Mouse (Mus musculus) cerebellum, adult 8-10 months (tissue): ENCODE data around the gene Eif4enif1.
"Not testable (repeated sequence)": the region's sequence is repeated elsewhere in the genome, so short reads cannot be mapped to it uniquely, and the experiment has no call there.

Experiments used
- DNase-seq: peaks from one replicate; pipeline ENCODE4 v3.0.0; 2022

Gene Eif4enif1

DNA sequence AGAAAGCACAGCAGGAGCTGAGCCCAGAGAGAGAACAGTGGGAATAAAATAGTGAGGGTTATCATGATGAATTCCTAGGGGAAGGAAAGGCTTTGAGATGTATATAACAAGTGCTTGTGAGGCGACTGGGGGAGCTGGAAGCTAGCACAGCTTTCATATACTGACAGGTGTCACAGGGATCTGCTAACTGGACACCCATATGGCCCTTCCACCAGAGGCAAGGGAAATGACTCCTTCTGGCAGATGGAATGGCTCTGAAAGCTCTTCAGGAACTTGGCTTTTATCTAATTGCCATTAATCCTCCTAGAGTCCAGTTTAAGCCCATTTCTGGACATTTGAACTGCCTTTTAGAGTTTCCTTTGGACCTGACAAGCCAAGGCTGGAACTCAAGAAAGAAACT lies 20.2 kb upstream of the Eif4enif1 start:
- DNase-seq, result not testable (repeated sequence)

DNA sequence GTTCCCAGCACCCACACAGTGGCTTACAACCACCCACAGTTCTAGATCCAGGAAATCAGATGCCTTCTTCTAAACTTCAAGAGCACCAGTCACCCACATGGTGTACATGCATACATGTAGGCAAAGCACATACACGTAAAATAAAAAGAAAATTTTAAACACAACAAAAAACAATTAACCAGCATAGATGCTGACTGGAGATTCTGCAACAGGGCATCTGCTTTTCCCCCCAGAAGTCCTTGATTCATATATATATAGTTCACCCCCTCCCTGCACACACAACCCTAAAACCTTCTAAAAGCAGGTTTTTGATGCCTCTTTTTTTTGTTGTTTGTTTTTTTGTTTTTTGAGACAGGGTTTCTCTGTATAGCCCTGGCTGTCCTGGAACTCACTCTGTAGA lies 19.5 kb upstream of the Eif4enif1 start:
- peak; percentile 12 for DNase-seq

DNA sequence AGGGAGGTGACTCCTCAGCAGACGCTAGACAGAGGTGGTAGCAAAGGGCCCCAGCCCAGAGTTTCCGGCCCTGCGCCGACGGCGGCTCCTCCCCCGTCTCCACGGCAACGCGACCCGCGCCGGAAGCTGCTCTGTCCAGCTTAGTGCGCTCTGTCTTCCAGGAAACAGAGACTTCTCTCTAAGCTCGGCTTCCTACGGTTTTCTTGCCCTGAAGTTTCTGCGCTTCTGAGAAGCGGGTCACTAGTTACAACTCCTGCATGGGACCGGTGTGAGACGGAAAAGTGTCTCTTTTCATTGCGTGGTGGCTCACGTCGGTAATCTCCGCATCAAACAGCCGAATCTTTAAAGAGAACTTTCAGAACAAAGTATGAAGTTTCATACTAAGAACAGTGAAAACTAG lies 8.8 kb upstream of the Eif4enif1 start, which contains the start of gene Sfi1:
TSS of gene Sfi1 (minus strand) at position 101 of the 400 bp plus-strand sequence.
- DNase-seq, result no peak

DNA sequence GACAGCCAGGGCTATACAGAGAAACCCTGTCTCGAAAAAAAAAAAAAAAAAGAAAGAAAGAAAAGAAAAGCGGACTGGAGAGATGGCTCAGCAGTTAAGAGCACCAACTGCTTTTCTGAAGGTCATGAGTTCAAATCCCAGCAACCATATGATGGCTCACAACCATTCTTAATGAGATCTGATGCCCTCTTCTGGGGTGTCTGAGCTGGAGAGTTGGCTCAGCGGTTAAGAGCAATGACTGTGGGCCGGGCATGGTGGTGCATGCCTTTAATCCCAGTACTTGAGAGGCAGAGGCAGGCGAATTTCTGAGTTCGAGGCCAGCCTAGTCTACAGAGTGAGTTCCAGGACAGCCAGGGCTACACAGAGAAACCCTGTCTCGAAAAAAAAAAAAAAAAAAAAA lies 1.6 kb upstream of the Eif4enif1 start:
- not testable (repeated sequence) for DNase-seq

DNA sequence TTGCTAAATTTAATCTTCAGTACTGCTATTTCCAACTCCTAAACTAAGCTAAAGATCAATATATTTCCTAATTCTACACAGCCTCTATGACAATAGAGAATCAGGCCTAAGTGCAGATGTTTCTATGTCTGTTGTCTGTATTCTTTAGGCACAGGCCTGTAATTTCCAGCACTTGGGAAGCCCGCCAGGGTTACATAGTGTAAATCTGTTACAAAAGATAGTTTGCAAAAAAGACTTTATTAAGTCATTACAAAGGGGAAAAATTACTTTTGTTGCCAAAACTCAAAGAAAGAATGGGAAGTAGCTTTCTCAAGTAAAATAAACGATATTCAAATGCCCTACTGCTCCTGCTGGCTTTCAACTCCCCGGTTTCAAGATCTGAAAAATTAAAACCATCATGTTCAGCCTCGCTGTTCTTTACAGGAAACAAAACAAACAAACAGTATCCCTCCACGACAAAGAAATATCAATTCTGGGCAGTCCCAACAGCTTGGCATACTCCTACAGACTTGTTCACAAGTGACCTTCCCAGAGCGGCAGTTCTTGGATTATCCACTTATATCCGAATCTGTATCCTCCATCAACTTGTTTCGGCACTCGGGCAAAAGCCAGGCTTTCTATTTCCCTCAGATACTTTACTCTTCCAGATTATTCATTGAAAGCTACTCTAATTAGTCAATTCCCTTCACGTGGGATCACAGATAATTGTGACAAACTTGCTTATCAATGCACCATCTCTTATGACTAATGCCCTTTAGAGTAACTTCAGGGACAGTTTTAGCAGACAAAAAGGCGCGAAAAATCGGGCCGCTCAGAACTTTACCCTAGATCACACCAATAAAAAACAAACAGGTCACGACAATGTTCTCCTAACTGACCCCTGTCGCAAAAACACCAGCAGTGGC lies 614 bp upstream of the Eif4enif1 start:
- DNase-seq, result peak; percentile 23

DNA sequence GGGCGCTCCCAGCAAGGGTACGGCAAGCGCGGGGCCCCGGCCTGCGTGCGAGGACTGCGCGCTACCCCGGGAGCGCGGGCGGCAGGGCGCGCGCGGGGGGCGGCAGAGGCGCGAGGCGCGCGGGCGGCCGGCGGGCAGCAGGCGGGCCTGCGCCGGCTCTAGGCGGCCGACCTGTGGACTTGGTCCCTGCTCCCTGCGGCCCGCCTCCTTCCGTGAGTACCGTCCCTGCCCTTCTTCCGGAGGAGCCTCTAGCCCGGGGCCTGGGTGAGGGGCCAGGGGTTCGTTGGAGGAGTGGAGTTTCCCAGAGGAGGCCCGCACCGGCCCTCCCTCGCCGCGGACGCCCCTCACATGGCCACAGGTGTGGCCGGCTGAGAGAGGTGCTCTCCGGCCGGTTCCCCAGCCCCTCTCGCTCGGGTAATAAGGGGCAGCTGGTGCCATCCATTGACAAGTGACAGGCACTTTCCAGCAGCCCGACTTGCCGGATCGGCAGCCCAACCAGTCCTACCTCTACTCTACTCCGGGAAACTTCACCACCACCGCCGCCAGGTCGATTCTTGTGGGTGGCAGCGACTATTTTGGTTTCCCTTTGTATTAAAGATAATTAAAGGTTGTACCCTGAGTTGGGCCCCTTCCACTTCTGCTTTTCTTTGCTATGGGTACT lies 719 bp downstream of the Eif4enif1 start:
- peak; percentile 63 for DNase-seq

DNA sequence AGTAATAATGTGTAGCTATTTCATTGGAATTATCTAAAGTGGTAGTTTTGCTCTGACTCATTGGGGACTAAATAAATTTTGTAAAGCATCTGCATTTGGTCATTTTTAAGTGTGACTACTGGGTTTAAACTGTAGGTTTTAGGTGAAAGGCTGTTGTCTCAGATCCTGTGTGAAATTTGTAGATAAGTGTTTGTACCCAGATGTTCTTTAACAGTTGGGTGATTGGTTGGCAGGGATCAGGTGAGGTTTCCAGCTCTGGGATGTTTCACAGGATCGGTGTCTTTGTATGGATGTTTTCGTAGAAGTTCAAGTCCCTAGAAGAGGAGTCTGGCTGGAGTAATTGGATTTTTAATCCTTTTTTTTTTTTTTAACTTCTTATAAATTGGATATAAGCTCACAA lies 1.6 kb downstream of the Eif4enif1 start:
- no peak for DNase-seq

DNA sequence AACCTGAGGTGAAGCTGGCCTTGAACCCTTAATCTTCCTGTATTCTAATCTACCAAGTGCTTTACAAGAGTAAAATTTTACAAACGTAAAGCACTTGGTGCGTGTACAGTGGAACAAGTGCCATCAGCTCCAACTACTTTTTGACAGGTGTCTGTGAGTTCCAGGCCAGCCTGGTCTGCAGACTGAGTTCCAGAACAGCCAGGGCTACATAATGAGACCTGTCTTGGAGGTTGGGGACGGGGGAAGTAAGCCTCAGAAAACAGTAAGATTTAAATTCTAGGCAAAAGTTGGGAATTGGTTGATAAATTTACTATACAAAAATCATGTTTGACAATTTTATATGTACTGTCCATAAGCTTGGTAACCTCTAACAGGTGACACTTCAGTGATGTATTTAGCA lies 3.0 kb downstream of the Eif4enif1 start:
- DNase-seq, result no peak

DNA sequence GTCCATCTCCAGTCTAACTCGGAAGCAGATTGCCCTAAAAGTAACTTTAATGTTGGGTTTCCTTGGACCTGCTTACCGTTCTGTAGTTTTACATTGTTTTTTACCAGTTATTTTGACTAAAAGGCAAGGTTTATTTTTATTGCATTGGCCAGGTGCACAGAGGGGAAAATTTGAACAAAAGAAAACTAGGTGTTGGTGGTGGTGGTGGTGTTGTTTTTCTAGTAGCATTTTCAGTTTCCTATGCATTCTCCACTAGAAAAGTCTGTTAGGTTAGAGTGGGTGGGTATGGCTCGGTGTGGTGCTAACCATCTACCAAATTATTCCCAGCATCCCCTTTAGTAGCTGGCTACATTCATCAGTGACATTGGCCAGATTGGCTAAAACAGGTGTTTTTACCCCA lies 4.6 kb downstream of the Eif4enif1 start:
- no peak for DNase-seq

DNA sequence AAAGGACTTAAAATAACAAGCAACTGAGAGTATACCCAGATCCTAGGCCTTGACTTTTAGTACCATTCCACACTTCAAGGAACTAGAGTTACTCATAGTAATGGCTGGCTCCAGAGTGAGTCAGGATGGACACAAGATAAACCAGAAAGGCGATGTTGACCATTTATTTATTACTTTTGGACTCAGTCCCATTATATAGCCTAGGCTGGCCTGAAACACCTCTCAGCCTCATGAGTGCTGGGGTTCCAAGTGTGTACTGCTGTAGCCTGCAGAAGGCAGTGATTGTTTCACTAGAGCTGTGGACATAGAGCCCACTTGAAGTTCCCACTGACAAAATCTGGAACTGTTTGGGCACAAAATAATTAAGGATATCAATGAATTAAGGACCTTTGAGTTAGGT lies 10.3 kb downstream of the Eif4enif1 start:
- DNase-seq, result no peak

DNA sequence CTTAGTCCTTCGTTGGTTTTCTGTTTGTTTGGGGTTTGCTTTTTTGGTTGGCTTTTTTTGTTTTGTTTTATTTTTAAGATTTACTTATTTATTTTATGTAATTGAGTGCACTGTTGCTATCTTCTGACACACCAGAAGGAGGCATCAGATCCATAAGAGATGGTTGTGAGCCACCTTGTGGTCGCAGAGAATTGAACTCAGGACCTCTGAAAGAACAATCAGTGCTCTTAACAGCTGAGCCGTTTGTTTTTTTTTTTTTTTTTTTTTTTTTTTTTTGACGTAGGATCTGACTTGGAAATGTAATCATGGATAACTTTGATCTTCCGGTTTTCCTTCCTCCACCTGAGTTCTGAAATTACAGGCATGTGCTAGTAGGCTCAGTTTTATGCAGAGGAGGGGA lies 20.9 kb downstream of the Eif4enif1 start:
- no peak for DNase-seq

DNA sequence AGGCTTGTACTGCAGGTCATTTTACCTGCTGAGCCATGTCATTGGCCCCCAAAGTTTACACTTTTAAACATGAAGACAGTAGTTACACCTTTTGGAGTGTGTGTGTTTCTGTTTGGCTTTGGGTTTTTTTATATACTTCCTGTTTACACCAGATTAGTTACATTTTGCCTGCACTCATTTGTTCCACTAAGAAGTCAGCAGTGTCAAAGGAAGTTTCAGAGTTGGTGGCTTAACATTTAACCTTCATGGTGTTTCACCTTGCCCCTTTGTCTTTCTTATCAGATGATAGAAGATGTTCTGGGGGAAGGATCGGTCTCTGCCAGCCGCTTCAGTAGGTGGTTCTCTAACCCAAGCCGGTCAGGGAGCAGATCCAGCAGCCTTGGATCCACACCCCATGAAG lies 24.9 kb downstream of the Eif4enif1 start:
- DNase-seq, result no peak

DNA sequence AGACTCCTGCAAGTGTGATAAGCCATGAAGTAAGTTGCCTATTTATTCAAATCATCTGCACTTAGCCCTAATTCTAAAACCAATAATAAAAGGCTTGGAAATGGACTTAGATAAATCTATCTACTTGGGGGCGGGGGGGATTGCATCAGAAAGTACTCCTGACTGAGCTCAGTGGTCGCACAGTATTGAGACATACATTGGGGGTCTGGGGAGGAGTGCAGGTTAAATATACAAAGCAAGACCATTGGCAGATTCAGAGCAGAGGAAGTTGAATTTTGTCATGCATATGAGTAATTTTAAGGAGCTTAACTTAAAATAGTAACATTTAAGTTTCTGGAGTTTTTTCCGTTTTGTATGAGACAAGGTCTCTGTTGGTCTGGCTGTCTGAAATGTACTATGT lies 30.1 kb downstream of the Eif4enif1 start:
- DNase-seq, result no peak

DNA sequence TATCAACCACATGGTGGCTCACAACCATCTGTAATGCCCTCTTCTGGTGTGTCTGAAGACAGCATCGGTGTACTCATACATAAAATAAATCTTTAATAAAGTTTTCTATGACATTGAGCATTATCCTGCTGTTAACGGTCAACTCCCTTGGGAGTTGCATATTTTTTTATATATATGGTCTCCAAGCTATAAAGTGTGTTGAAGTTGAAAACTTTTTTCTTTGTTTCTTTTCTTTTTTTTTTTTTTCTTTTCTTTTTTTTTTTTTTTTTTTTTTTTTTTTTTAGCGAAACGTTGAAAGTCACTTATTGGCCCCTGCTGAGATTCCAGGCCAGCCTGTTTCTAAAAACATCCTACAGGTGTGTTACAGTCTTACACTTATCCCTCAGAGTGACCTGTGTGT lies 31.5 kb downstream of the Eif4enif1 start:
- no peak for DNase-seq

DNA sequence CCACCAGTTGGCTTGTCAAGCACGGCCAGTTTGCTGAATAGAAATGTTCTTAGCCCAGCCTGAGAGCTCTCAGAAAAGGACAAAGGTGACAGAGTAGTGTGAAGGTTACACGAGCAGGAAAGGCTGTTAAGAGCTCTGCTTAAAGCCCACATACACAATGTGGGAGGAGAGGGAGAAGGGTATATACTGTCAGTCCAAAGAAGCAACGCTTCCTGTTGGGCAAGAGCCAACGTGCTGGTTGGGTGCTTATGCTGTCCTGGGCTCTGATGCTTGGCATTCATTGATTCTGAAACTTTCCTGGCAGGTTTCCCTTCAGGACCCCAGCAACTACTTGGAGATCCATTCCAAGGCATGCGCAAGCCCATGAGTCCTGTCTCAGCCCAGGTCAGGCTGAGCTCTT lies 33.1 kb downstream of the Eif4enif1 start:
- DNase-seq, result no peak

DNA sequence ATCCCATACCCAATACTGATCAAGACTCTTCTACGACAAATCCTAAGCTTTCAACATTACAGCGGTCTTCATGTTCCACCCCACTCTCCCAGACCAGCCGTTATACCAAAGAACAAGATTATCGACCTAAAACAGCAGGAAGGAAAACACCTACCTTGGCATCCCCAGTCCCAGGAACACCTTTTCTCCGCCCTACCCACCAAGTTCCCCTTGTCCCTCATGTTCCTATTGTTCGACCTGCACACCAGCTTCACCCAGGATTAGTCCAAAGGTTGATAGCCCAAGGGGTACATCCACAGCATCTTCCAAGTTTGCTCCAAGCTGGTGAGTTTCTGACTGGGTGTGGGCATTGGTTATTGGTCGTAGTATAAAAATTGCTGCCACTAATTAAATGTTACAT lies 40.2 kb downstream of the Eif4enif1 start:
- DNase-seq, result no peak

DNA sequence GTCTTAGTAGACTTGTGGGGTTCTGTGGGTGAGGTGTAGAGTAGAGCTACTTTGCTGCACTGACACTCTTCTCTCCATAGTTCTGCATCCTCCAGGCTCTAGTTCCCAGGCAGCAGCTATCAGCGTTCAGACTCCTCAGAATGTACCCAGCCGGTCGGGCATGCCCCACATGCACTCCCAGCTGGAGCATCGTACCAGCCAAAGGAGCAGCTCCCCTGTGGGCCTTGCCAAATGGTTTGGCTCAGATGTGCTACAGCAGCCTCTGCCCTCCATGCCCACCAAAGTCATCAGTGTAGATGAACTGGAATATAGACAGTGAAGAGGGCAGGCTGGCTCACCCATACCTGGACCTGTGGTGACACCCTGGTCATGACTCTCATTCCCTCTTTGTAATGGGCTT lies 41.6 kb downstream of the Eif4enif1 start:
- DNase-seq, result no peak

DNA sequence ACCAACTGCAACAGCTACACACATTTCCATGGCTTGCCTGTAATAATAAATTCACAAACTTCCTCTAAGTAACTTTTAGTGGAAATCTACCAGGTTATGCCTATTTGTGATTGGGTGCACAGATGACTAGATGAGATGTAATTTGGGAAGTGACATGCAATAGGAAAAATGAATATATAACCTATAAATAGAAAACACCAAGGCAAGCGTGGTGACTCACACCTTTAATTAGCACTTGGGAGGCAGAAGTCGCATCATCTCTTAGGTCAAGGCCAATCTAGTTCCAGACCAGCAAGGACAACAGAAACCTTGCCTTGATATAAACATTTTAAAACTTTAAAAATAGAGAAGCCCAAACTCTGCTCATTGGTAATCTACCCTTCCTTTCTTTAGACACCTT lies 45.2 kb downstream of the Eif4enif1 start:
- DNase-seq, result no peak

DNA sequence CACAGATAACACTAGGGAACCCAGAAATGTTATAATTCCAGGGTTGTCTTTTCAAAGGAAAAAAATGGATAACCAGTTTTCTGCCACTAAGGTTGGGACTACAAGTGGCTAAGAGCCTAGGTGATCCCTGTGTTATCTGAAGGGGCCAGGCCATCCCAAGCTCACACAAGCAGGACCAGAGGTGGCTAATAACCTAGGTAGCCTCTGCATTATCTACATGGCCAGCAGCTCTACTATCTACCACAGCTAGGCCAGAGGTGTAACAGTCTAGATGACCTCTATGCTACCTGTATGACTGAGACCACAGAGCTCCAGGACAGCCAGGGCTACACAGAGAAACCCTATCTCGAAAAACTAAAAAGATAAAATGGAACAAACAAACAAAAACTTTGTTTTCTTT lies 57.3 kb downstream of the Eif4enif1 start:
- DNase-seq, result no peak

DNA sequence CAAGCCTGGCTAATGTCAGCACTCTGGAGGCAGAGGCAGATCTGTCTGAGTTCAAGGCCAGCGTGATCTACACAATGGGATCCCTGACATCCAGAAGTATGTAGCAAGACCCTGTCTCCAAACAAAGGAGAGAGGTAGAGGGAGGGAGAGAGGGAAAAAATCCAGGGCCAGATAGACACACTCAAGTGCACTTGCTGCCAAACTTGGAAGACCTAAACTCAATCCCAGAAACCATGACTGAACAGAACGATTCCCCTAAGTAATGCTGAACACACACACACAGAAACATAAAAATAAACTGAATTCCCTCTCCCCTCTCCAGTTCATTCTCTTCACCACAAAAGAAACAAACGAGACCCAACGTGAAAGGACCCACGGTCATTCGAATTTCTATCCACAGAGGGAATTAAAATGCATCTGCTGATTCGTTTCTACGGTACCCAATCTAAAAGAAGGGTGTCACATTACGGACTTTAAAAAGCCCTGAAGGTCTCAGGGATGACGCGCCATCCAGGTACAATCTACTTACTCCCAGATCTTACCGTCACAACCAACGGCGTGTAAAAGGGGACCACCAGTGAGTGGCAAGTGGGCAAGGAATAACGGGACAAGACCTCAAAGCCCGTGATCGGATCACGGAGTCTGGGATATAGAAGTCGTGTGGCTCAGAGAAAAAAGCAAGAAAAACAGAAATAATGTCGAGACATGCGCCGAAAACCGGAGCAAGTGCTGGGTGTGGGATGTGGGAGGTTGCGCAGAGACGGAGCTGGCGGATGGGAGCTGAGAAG lies 63.3 kb downstream of the Eif4enif1 start:
- no peak for DNase-seq

DNA sequence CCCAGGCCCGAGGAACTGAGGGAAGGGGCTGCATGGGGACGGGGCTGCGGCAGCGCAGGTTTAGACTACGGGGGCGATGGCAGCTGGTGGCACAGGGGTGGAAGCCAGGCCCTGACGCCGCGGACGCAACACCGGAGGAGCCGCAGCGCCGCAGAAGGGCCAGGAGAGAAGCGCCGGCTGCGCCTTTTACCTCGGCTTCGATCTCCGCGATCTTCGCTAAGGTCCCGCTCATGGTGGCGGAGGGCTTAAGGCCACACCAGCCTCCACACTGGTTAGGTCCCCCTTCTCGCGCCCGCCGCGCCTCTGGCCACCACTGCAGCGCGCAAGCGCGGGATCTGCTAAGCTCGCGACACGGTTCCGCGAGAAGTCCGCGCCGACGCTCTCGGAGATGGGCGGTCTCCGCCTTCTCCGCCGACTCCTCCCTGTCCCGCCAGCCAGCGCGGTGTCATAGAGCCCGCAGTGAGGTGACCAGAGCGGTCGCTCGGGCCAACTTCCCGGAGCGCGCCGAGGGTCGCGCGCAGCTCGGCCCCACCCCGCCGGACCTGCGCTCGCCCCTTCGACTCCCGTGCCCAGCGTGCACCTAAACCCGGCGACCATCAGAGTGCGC lies 64.0 kb downstream of the Eif4enif1 start, which contains the start of gene Drg1:
TSS of gene Drg1 (minus strand) at position 337 of the 607 bp plus-strand sequence.
- DNase-seq, result peak; percentile 89

DNA sequence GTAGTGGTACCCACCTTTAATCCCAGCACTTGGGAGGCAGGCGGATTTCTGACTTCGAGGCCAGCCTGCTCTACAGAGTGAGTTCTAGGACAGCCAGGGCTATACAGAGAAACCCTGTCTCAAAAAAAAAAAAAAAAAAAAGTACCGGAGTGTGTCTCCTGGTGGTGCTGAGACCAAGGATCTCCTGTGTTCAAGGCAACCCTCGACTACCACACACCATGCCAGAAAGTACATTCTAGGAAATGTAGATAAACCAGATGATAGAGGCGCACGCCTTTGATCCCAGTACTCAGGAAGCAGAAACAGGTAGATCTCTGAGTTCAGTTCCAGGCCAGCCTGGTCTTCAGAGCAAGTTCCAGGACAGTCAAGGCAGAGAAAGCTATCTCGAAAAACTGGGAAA lies 64.9 kb downstream of the Eif4enif1 start:
- no peak for DNase-seq

DNA sequence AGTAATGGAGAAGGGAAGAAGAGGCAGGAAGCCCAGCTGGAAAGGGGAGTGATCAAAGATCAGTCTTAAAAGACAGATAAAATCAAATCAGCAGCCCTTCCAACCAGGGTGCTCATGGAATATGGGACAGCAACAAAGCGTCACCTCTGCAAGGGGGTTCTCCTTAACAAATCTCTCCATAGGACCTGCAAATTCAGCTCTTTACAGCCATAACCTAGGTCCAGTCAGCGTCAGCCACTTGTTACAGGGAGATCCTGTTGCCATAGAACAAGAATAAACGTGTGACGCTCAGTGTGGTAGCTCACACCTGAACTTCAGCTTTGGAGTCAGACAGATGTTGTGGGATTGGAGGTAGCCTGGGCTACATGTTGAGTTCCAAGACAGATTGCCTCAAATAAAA lies 67.0 kb downstream of the Eif4enif1 start:
- no peak for DNase-seq
